Mouse (Mus musculus) spleen, adult 18-20 months (tissue): ENCODE data around the gene Dpyd.

Source experiments
- DNase-seq, 2 experiments: peaks; one replicate each; pipeline ENCODE4 v3.0.0; 2022; ENCODE audit warnings: mixed read lengths in 2 of 2

Gene Dpyd

GRCm38 (mm10) chr3:119362392-119362791 is 800.5 kb downstream of the Dpyd start:
- DNase-seq: no peak

GRCm38 (mm10) chr3:119368931-119369330 is 807.0 kb downstream of the Dpyd start:
- no peak for DNase-seq

- DNase-seq: no peak
These were observed 819.2 kb downstream of the Dpyd start for GRCm38 (mm10) chr3:119381119-119381518.

- no peak for DNase-seq
These were observed 820.5 kb downstream of the Dpyd start for GRCm38 (mm10) chr3:119382395-119382794.

- DNase-seq: no peak
These were observed 825.6 kb downstream of the Dpyd start for GRCm38 (mm10) chr3:119387332-119388105.

GRCm38 (mm10) chr3:119397205-119397604 is 835.3 kb downstream of the Dpyd start:
- DNase-seq: no peak

GRCm38 (mm10) chr3:119402836-119403728 is 841.2 kb downstream of the Dpyd start:
- no peak for DNase-seq

GRCm38 (mm10) chr3:119419087-119419709 is 857.3 kb downstream of the Dpyd start:
- no peak for DNase-seq

- DNase-seq: no peak
These were observed 857.8 kb downstream of the Dpyd start for GRCm38 (mm10) chr3:119419745-119420144.

GRCm38 (mm10) chr3:119431339-119431738 is 869.4 kb downstream of the Dpyd start:
- no peak for DNase-seq

- DNase-seq: no peak
These were observed 869.8 kb downstream of the Dpyd start for GRCm38 (mm10) chr3:119431757-119432156.

- no peak for DNase-seq
These were observed 885.6 kb downstream of the Dpyd start for GRCm38 (mm10) chr3:119447559-119447958.

- DNase-seq: no peak
These were observed 902.1 kb downstream of the Dpyd start for GRCm38 (mm10) chr3:119464073-119464472.

- no peak for DNase-seq
These were observed 902.5 kb downstream of the Dpyd start for GRCm38 (mm10) chr3:119464479-119464878.

GRCm38 (mm10) chr3:119467723-119468122 is 905.8 kb downstream of the Dpyd start:
- no peak for DNase-seq
